Mouse (Mus musculus): ENCODE data around the gene Tmed6. TPM values are rescaled to one million over a fixed set of nuclear protein-coding genes. Genes with fewer than 3 reads are reported as not detected.

The Tmed6 gene
- polyA plus RNA-seq, 1 experiment from 2014 or later, result not detected

Other genes starting within 250 kb of the Tmed6 start
- gene Has3, start 195.4 kb downstream of the Tmed6 start, polyA plus RNA-seq (2018), result 0.22 TPM in 1 of 3 replicates, not detected in the others
- 10.0 to 27.2 TPM (median 15.8 TPM) in 3 replicates for gene Utp4, start 172.0 kb downstream of the Tmed6 start, polyA plus RNA-seq (2018)
- 7.2 to 10.1 TPM (median 8.4 TPM) in 3 replicates for gene Sntb2, start 129.9 kb downstream of the Tmed6 start, polyA plus RNA-seq (2018)
- 37.0 to 41.2 TPM (median 40.7 TPM) in 3 replicates for gene Vps4a, start 34.4 kb downstream of the Tmed6 start, polyA plus RNA-seq (2018)
- gene Pdf, start 17.0 kb downstream of the Tmed6 start, polyA plus RNA-seq (2018), result 8.2 to 21.8 TPM (median 10.7 TPM) in 3 replicates
- 19.3 to 23.9 TPM (median 20.0 TPM) in 3 replicates for gene Cog8, start 9.0 kb downstream of the Tmed6 start, polyA plus RNA-seq (2018)
- gene Nip7, start 8.8 kb downstream of the Tmed6 start, polyA plus RNA-seq (2018), result 17.4 to 38.4 TPM (median 26.7 TPM) in 3 replicates
- gene Terf2, start 30.9 kb upstream of the Tmed6 start, polyA plus RNA-seq (2018), result 14.2 to 26.8 TPM (median 18.9 TPM) in 3 replicates
- 54.2 to 89.4 TPM (median 60.7 TPM) in 3 replicates for gene Cyb5b, start 85.0 kb upstream of the Tmed6 start, polyA plus RNA-seq (2018)
- 8.2 to 11.3 TPM (median 9.6 TPM) in 3 replicates for gene Nfat5, start 227.8 kb upstream of the Tmed6 start, polyA plus RNA-seq (2018)